Mouse (Mus musculus) G1E (cell line): ENCODE measurements around the gene Carmil1.

Experiments
- CTCF ChIP-seq: IDR thresholded peaks from 2 replicates; pipeline ENCODE4 v1.5.1; 2012; ENCODE audit warnings: low read depth, low read length, inconsistent platforms, mixed read lengths
- GATA1 ChIP-seq: IDR thresholded peaks from 2 replicates; pipeline ENCODE4 v1.6.1; 2012; ENCODE audit warnings: borderline replicate concordance, low read length, inconsistent platforms, mixed read lengths
- POLR2AphosphoS5 ChIP-seq: IDR thresholded peaks from 2 replicates; pipeline ENCODE4 v1.6.1; 2012; ENCODE audit warnings: low read depth, low read length, inconsistent platforms; ENCODE audit not compliant: insufficient replicate concordance

DNA sequence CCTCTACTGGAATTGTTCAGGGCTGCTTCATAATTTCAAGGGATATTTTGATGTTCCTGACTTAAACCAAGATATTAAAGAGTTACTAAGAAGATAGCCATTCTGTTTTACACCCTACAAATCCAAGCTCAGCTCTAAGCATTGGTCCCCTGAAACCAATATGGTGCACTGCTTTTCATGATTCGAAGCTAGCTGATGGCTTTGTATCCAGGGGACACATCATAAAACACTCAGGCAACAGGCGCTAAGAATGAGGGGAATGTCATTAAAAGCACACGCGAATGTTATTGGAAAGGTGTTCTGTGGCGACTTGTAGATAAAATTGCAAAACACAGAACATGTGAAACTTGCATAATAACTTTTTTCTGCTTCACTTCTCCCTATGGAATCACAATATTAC lies 174.8 kb downstream of the Carmil1 start:
- TF ChIP-seq GATA1 (no peak), CTCF (no peak), POLR2AphosphoS5 (no peak)
